Mouse (Mus musculus) thymus, adult 2 months (tissue): ENCODE data around the gene Rmdn3.

ENCODE experiments used
- CTCF ChIP-seq: fragments of 200-500 bp; IDR thresholded peaks from 2 replicates; pipeline ENCODE4 v1.5.1; 2012; ENCODE audit warnings: mild to moderate bottlenecking, control low read depth, low read length, moderate library complexity, borderline replicate concordance; ENCODE audit not compliant: control insufficient read depth, poor library complexity, insufficient read depth; ENCODE audit errors: extremely low read depth
- POLR2A ChIP-seq: fragments of 200-500 bp; IDR thresholded peaks from 2 replicates; pipeline ENCODE4 v1.6.1; 2012; ENCODE audit warnings: mild to moderate bottlenecking, low read length, control low read depth, moderate library complexity; ENCODE audit not compliant: control insufficient read depth, poor library complexity, insufficient read depth; ENCODE audit errors: extremely low read depth

- no peak for TF ChIP-seq CTCF
- TF ChIP-seq POLR2A = no peak
These were observed 20.4 kb downstream of the Rmdn3 start for GRCm38 (mm10) chr2:119136346-119136898.
